27 mouse cellular contexts compared by ENCODE assay signal in the genomic region with DNA sequence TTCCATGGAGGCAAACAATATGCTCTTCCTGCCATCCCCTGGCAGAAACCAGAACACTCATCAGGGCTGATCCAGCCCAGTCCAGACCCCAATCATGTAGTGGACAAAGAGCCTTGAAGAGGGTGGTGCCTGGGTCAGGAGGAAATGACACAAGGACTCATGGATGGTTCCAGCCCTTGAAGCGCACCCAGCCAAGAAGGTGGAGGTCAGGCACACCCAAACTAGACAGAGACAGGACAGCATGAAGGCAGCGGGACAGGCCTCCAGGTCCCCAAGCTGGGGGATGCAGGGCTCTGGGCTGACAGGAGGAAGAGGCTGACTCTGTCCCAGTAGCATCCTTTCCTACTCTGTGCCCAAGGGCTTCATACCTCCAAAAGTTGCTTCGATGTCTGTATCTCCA. TPM values are rescaled to one million over a fixed set of nuclear protein-coding genes. Genes with fewer than 3 reads are reported as not detected.
"Had no signal": no experiment of that assay in that cellular context is flagged by ENCODE, and none has a peak within 500 bp of the region (broad histone marks: within the 10 kb centered on the region; RNA-seq: fewer than 3 reads in every experiment).

No protein-coding gene starts in this region.

- H3K9me3 ChIP-seq: liver, embryonic 15.5 days; lung, embryonic 15.5 days; midbrain, embryonic 13.5 days; midbrain, embryonic 15.5 days; neural tube, embryonic 13.5 days; neural tube, embryonic 15.5 days had no signal

- H3K4me2 ChIP-seq: liver, embryonic 15.5 days; lung, embryonic 15.5 days; midbrain, embryonic 13.5 days; midbrain, embryonic 15.5 days; neural tube, embryonic 13.5 days; neural tube, embryonic 15.5 days had no signal

- DNase-seq: liver, postnatal 0 days; lung, adult 2 months; lung, postnatal 14 days; lung, postnatal 36 days; retina, postnatal 1 day; right cerebral cortex, adult 18-20 months; right cerebral cortex, postnatal 25 days; right cerebral cortex, postnatal 4 days; spleen, adult 18-20 months; thymus, adult 18-20 months; thymus, postnatal 14 days; thymus, postnatal 36 days had no signal

- H3K4me3 ChIP-seq: liver, embryonic 15.5 days; lung, embryonic 15.5 days; megakaryocyte, embryonic 14.5 days; midbrain, embryonic 13.5 days; midbrain, embryonic 15.5 days; neural tube, embryonic 13.5 days; neural tube, embryonic 15.5 days had no signal

- H3K27ac ChIP-seq: liver, embryonic 15.5 days; lung, embryonic 15.5 days; macrophage; midbrain, embryonic 13.5 days; midbrain, embryonic 15.5 days; neural tube, embryonic 13.5 days; neural tube, embryonic 15.5 days had no signal

- H3K36me3 ChIP-seq: liver, embryonic 15.5 days; lung, embryonic 15.5 days; midbrain, embryonic 13.5 days; midbrain, embryonic 15.5 days; neural tube, embryonic 13.5 days; neural tube, embryonic 15.5 days had no signal

RNA-seq across cellular contexts. Expression of a gene that starts 4.1 kb away (rescaled TPM):
- polyA plus RNA-seq: liver, postnatal 0 days; macrophage; stomach, embryonic 16.5 days had no signal

RNA-seq across cellular contexts. Expression of a gene that starts 7.7 kb away (rescaled TPM):
- polyA plus RNA-seq: liver, embryonic 15.5 days; liver, postnatal 0 days; lung, postnatal 0 days; macrophage; midbrain, embryonic 13.5 days; midbrain, embryonic 15.5 days; midbrain, postnatal 0 days; neural tube, embryonic 11.5 days; neural tube, embryonic 13.5 days; neural tube, embryonic 15.5 days; small intestine, adult 2 months; stomach, embryonic 14.5 days; stomach, embryonic 16.5 days; thymus, postnatal 0 days had no signal

RNA-seq across cellular contexts. Expression of a gene that starts 14.7 kb away (rescaled TPM):
- polyA plus RNA-seq: liver, embryonic 15.5 days; liver, postnatal 0 days; lung, adult 2 months; lung, embryonic 15.5 days; lung, postnatal 0 days; macrophage; small intestine, adult 2 months; stomach, embryonic 14.5 days; stomach, embryonic 16.5 days; thymus, postnatal 0 days had no signal

RNA-seq across cellular contexts. Expression of a gene that starts 58.6 kb away (rescaled TPM):
- polyA plus RNA-seq: liver, postnatal 0 days; macrophage had no signal
